Mouse (Mus musculus) midbrain, postnatal 0 days (tissue): Measurements from ENCODE around the gene Stpg3. TPM values are rescaled to one million over a fixed set of nuclear protein-coding genes. Genes with fewer than 3 reads are reported as not detected.
A peak's percentile ranks its signal among the peaks of the same experiment; 100 is the strongest.
"Not testable (repeated sequence)": the region's sequence is repeated elsewhere in the genome, so short reads cannot be mapped to it uniquely, and the experiment has no call there.

ENCODE experiments used
- ATAC-seq: fragments of 200-750 bp; cut with Nextera tagmentation; 2 replicates; pipeline ENCODE4 v1.8.0; 2017; ENCODE audit warnings: moderate number of reproducible peaks, mild to moderate bottlenecking, moderate TSS enrichment, moderate library complexity; ENCODE audit not compliant: low FRiP score
- DNase-seq: peaks from one replicate; pipeline ENCODE4 v3.0.0-alpha.2; 2015; ENCODE audit warnings: low spot score
- H3K27ac ChIP-seq: fragments of 300-500 bp; sonication (generic); 2 replicates; pipeline ENCODE4 v1.5.1; 2014; ENCODE audit warnings: low read depth, mild to moderate bottlenecking, low read length, mixed read lengths
- H3K27me3 ChIP-seq: fragments of 300-500 bp; sonication (generic); 2 replicates; pipeline ENCODE4 v1.6.1; 2014; ENCODE audit warnings: low read length, control low read depth, mixed read lengths; ENCODE audit not compliant: insufficient read depth
- H3K36me3 ChIP-seq: fragments of 300-500 bp; sonication (generic); 2 replicates; pipeline ENCODE4 v1.6.1; 2014; ENCODE audit warnings: low read length, control low read depth, mixed read lengths; ENCODE audit not compliant: insufficient read depth
- H3K4me1 ChIP-seq: fragments of 300-500 bp; sonication (generic); 2 replicates; pipeline ENCODE4 v1.6.1; 2014; ENCODE audit warnings: mild to moderate bottlenecking, control low read depth, antibody characterized with exemption, low read length, mixed read lengths; ENCODE audit not compliant: insufficient read depth
- H3K4me2 ChIP-seq: fragments of 300-500 bp; sonication (generic); 2 replicates; pipeline ENCODE4 v1.6.1; 2014; ENCODE audit warnings: low read depth, mild to moderate bottlenecking, low read length, mixed read lengths; ENCODE audit not compliant: poor library complexity, severe bottlenecking
- H3K4me3 ChIP-seq: fragments of 300-500 bp; sonication (generic); 2 replicates; pipeline ENCODE4 v1.5.1; 2014; ENCODE audit warnings: low read depth, mild to moderate bottlenecking, low read length, moderate library complexity
- H3K9ac ChIP-seq: fragments of 300-500 bp; sonication (generic); replicated peaks from 2 replicates; pipeline ENCODE4 v1.6.1; 2014; ENCODE audit warnings: mild to moderate bottlenecking, low read length, moderate library complexity, mixed read lengths; ENCODE audit not compliant: poor library complexity, severe bottlenecking
- H3K9me3 ChIP-seq: fragments of 300-500 bp; sonication (generic); 2 replicates; pipeline ENCODE4 v1.6.1; 2016; ENCODE audit warnings: low read length, control low read depth
- CTCF ChIP-seq: IDR thresholded peaks from 2 replicates; pipeline ENCODE4 v1.5.1; 2016; ENCODE audit warnings: antibody characterized with exemption, mild to moderate bottlenecking
- WGBS: fragments of 180-500 bp; shearing (Covaris S2); extraction: QIAGEN DNeasy Blood & Tissue Kit; methylation state at CpG from one replicate; pipeline ENCODE4 v1.1.7; 2014; 5-methylcytosine and 5-hydroxymethylcytosine counted together
- polyA plus RNA-seq: library from polyadenylated mRNA; unstranded; fragments of >200 nt; fragmentation: Nextera tagmentation; extraction: Ambion mirVana; gene quantifications from 2 replicates; pipeline ENCODE4 v1.2.1, GENCODE M21; 2015
- total RNA-seq: library from RNA; depleted of rRNA; stranded (reverse); fragments of >200 nt; gene quantifications from 2 replicates; pipeline ENCODE4 v1.2.3, GENCODE M21; 2014

Gene Stpg3
- total and polyA plus RNA-seq, 2 experiments from 2014 or later: 0.38 TPM; not detected in 1

DNA sequence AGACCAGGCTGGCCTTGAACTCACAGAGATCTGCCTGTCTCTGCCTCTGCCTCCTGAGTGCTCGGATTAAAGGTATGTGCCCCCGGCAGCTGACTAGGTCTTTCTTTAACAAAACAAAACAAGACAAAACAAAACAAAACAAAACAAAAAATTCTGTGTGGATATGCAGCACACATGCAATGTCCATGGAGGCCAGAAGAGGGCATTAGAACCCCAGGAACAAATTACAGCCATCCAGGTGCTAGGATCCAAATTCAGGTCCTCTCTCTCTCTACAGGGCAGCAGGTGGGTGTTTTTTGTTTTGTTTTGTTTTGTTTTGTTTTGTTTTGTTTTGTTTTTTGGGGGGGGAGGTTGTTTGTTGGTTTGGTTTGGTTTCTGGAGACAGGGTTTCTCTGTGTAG is 44.5 kb upstream of the Stpg3 start:
- Histone ChIP-seq H3K9ac (no peak overlapping the region), H3K9me3 (no peaks in the 10 kb centered on the region), H3K4me3 (no peak overlapping the region), H3K27me3 (0 out of 2 replicates have a peak, but pooled peaks cover under 1% of the 10 kb centered on the region), H3K4me1 (peaks cover 17% of the 10 kb centered on the region), H3K27ac (no peak overlapping the region), H3K4me2 (no peak overlapping the region), H3K36me3 (no peaks in the 10 kb centered on the region)
- peak; percentile 59 for TF ChIP-seq CTCF
- no peak for ATAC-seq
- DNase-seq: no peak
- 49% methylated on average over 2 of the region's 2 CpGs for WGBS

DNA sequence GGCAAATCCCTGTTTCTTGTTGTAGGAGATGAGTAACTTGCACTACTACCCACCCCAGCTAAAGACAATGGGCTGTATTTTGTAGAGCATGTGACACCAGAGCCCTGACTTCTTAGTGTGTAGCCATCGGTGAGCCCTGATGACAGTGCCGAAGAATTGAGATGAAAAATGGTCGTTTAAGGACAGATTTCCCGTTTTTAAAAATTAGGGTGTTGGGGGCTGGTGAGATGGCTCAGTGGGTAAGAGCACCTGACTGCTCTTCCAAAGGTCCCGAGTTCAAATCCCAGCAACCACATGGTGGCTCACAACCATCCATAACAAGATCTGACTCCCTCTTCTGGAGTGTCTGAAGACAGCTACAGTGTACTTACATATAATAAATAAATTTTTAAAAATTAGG is 42.8 kb upstream of the Stpg3 start:
- ATAC-seq, H3K4me2 ChIP-seq, H3K9ac ChIP-seq, H3K36me3 ChIP-seq, H3K27ac ChIP-seq, H3K27me3 ChIP-seq, H3K9me3 ChIP-seq, H3K4me1 ChIP-seq, DNase-seq, H3K4me3 ChIP-seq: not testable (repeated sequence)
- 94% methylated on average over 5 of the region's 5 CpGs for WGBS

DNA sequence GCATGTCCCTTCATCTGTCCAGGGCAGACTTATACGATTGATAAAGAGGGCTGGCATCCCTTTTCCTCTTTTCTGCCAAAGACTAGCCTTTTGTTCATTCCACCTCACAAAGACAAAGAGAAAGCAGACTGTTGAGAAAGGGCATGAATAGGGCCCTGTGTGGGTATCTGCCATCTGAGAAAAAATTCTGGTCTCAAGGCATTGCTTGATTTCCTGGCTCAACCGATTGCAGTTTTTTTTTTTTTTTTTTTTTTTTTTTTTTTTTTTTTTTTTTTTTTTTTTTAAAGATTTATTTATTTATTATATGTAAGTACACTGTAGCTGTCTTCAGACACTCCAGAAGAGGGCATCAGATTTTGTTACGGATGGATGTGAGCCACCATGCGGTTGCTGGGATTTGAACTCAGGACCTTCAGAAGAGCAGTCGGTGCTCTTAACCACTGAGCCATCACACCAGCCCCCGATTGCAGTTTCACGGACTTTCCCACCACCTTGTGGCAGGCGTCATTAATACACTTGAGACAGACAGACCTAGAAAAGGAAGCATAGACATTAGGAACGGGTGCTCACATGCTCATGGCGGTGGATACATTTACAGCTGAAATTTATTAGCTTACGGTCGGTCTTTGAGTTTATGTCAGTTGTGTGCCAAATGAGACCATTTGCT is 42.1 kb upstream of the Stpg3 start:
- Histone ChIP-seq H3K4me3 (peak overlapping the region; percentile 98), H3K9ac (peak overlapping the region; percentile 86; the same call in 1 of the 2 replicates), H3K4me2 (peak overlapping the region; percentile 99)
- ATAC-seq, H3K27me3 ChIP-seq, H3K36me3 ChIP-seq, H3K9me3 ChIP-seq, H3K4me1 ChIP-seq, H3K27ac ChIP-seq, DNase-seq: not testable (repeated sequence)
- 57% methylated on average over 10 of the region's 12 CpGs for WGBS
- TF ChIP-seq CTCF: peak; percentile 35; the same call in 1 of the 2 replicates

DNA sequence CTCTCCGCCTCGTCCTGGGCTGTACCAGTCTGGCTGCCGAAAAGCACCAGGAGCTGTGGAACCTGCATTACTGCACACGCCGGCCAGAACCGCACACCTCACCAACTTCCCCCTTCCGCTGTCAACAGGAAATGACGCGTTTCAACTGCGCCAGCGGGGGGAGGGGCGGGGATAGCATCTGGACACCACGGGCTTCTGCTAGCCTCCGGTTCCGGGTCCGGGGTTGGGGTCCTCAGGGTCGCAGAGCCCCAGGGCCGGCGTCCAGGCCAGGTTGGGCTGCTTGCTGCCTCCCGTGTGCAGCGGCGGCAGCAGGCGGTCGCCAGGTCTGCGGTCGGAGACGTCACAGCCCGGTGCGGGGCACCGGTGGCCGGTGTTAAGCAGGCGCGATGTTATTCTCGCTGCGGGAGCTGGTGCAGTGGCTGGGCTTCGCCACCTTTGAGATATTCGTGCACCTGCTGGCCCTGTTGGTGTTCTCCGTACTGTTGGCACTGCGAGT is 40.9 kb upstream of the Stpg3 start, which contains the start of gene Tmem203:
Gene Tmem203, plus strand, starts transcription at position 156 of the 496 bp plus-strand sequence.
- 0 out of 2 replicates have a peak, but pooled peaks cover 9% of the 10 kb centered on the region for H3K4me1 ChIP-seq
- H3K9ac ChIP-seq: peak within 1 kb of the TSS; percentile 86
- ATAC-seq (peak; percentile 92), DNase-seq (peak; percentile 93)
- peaks cover 7% of the 10 kb centered on the region; the same call in 1 of the 2 replicates for H3K36me3 ChIP-seq
- H3K9me3 ChIP-seq: no peaks in the 10 kb centered on the region
- WGBS: 1% methylated on average over 38 of the region's 39 CpGs
- peak within 1 kb of the TSS; percentile 99 for H3K4me2 ChIP-seq
- TF ChIP-seq CTCF: no peak
- no peaks in the 10 kb centered on the region for H3K27me3 ChIP-seq
- peak within 1 kb of the TSS; percentile 98 for H3K4me3 ChIP-seq
- H3K27ac ChIP-seq: peak within 1 kb of the TSS; percentile 82

DNA sequence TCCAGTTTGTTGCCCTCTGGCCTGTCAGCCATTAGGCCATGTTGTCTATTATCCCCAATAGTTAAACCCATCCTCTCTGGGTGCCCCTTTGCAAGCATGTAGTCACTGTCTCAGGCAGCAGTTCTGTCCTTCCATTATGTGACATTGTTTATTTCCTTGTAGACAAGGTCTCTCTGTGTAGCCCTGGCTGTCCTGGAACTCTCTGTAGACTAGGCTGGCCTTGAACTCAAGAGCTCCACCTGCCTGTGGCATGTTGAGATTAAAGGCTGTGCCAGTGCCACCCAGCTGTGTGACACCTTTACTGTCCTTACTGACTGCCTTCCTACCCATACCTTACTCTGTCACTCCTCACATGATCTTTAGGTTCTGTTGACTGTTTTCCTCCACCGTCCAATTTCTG is 37.9 kb upstream of the Stpg3 start:
- no peak overlapping the region for H3K4me3 ChIP-seq
- no peak overlapping the region for H3K4me2 ChIP-seq
- 69% methylated on average over 1 of the region's 1 CpGs for WGBS
- peaks cover 17% of the 10 kb centered on the region for H3K36me3 ChIP-seq
- no peak for ATAC-seq
- peak; percentile 56 for TF ChIP-seq CTCF
- no peaks in the 10 kb centered on the region for H3K9me3 ChIP-seq
- no peaks in the 10 kb centered on the region for H3K27me3 ChIP-seq
- H3K27ac ChIP-seq: no peak overlapping the region
- 0 out of 2 replicates have a peak, but pooled peaks cover 9% of the 10 kb centered on the region for H3K4me1 ChIP-seq
- no peak overlapping the region for H3K9ac ChIP-seq
- DNase-seq: no peak
